Mouse (Mus musculus): Measurements from ENCODE around the gene Pip5k1a. TPM values are rescaled to one million over a fixed set of nuclear protein-coding genes. Genes with fewer than 3 reads are reported as not detected.
A peak's percentile ranks its signal among the peaks of the same experiment; 100 is the strongest.
"Not testable (repeated sequence)": the region's sequence is repeated elsewhere in the genome, so short reads cannot be mapped to it uniquely, and the experiment has no call there.

Pip5k1a gene
- polyA plus RNA-seq, 1 experiment from 2014 or later: 20.8 TPM

- not testable (repeated sequence) for H3K9ac ChIP-seq; H3K4me3 ChIP-seq (replicated peaks); H3K27me3 ChIP-seq; H3K9me3 ChIP-seq (replicated peaks); H3K27ac ChIP-seq; ATAC-seq (replicated peaks; ENCODE audit: low FRiP score); H3K4me2 ChIP-seq
- peaks cover 48% of the 10 kb centered on the region for H3K36me3 ChIP-seq
- WGBS: 78% methylated on average over 3 of the region's 3 CpGs
- peaks cover 15% of the 10 kb centered on the region; the same call in 1 of the 2 replicates for H3K4me1 ChIP-seq
Measured at GRCm38 (mm10) chr3:95029291-95029827, 77.4 kb downstream of the Pip5k1a start.

- ATAC-seq (replicated peaks; ENCODE audit: low FRiP score): no peak
- no peak overlapping the region for H3K27ac ChIP-seq
- WGBS: 76% methylated on average over 3 of the region's 3 CpGs
Measured at GRCm38 (mm10) chr3:95028603-95029002, 78.1 kb downstream of the Pip5k1a start.

GRCm38 (mm10) chr3:95027701-95028100 lies 79.0 kb downstream of the Pip5k1a start:
- Histone ChIP-seq H3K9ac (no peak overlapping the region), H3K36me3 (peaks cover 31% of the 10 kb centered on the region), H3K4me1 (peaks cover 15% of the 10 kb centered on the region; the same call in 1 of the 2 replicates), H3K9me3 (replicated peaks) (no peaks in the 10 kb centered on the region), H3K27me3 (no peaks in the 10 kb centered on the region), H3K4me2 (no peak overlapping the region), H3K27ac (no peak overlapping the region), H3K4me3 (replicated peaks) (no peak overlapping the region)
- 41% methylated on average over 5 of the region's 5 CpGs for WGBS
- peak; percentile 59; the same call in 1 of the 2 replicates for ATAC-seq (replicated peaks; ENCODE audit: low FRiP score)

More at GRCm38 (mm10) chr3:95028603-95029002, 78.1 kb downstream of the Pip5k1a start:
- Histone ChIP-seq H3K4me3 (replicated peaks) (no peak overlapping the region), H3K36me3 (peaks cover 40% of the 10 kb centered on the region), H3K4me2 (no peak overlapping the region), H3K27me3 (no peaks in the 10 kb centered on the region), H3K9ac (no peak overlapping the region), H3K9me3 (replicated peaks) (no peaks in the 10 kb centered on the region), H3K4me1 (peaks cover 15% of the 10 kb centered on the region; the same call in 1 of the 2 replicates)

- no peak overlapping the region for H3K4me2 ChIP-seq
- H3K27me3 ChIP-seq: no peaks in the 10 kb centered on the region
- H3K4me1 ChIP-seq: peaks cover 15% of the 10 kb centered on the region; the same call in 1 of the 2 replicates
- no peak overlapping the region for H3K27ac ChIP-seq
- H3K9me3 ChIP-seq (replicated peaks): no peaks in the 10 kb centered on the region
- 39% methylated on average over 5 of the region's 5 CpGs for WGBS
- H3K9ac ChIP-seq: no peak overlapping the region
- no peak overlapping the region for H3K4me3 ChIP-seq (replicated peaks)
- ATAC-seq (replicated peaks; ENCODE audit: low FRiP score): 0 out of 2 replicates have a peak, but pooled peaks have one; percentile 26
- H3K36me3 ChIP-seq: peaks cover 26% of the 10 kb centered on the region
Measured at GRCm38 (mm10) chr3:95027057-95027645, 79.6 kb downstream of the Pip5k1a start.

GRCm38 (mm10) chr3:95025202-95025601 lies 81.5 kb downstream of the Pip5k1a start:
- no peak for ATAC-seq (replicated peaks; ENCODE audit: low FRiP score)
- Histone ChIP-seq H3K4me1 (peaks cover 15% of the 10 kb centered on the region; the same call in 1 of the 2 replicates), H3K4me2 (no peak overlapping the region), H3K9me3 (replicated peaks) (no peaks in the 10 kb centered on the region), H3K27me3 (no peaks in the 10 kb centered on the region), H3K9ac (no peak overlapping the region), H3K36me3 (peaks cover 8% of the 10 kb centered on the region), H3K4me3 (replicated peaks) (no peak overlapping the region), H3K27ac (no peak overlapping the region)
- 52% methylated on average over 5 of the region's 5 CpGs for WGBS

GRCm38 (mm10) chr3:95024551-95024950 lies 82.2 kb downstream of the Pip5k1a start:
- Histone ChIP-seq H3K4me1 (peaks cover 15% of the 10 kb centered on the region; the same call in 1 of the 2 replicates), H3K27ac (no peak overlapping the region), H3K4me2 (0 out of 2 replicates have a peak overlapping the region, but pooled peaks have one; percentile 4), H3K4me3 (replicated peaks) (no peak overlapping the region), H3K36me3 (peaks cover 1% of the 10 kb centered on the region; the same call in 1 of the 2 replicates), H3K9me3 (replicated peaks) (no peaks in the 10 kb centered on the region), H3K9ac (no peak overlapping the region), H3K27me3 (no peaks in the 10 kb centered on the region)
- no peak for ATAC-seq (replicated peaks; ENCODE audit: low FRiP score)
- 32% methylated on average over 11 of the region's 11 CpGs for WGBS

GRCm38 (mm10) chr3:95020956-95021355 lies 85.8 kb downstream of the Pip5k1a start:
- H3K4me2 ChIP-seq; H3K9ac ChIP-seq; H3K36me3 ChIP-seq; ATAC-seq (replicated peaks; ENCODE audit: low FRiP score); H3K9me3 ChIP-seq (replicated peaks); H3K27ac ChIP-seq; H3K27me3 ChIP-seq; H3K4me3 ChIP-seq (replicated peaks): not testable (repeated sequence)
- 88% methylated on average over 5 of the region's 5 CpGs for WGBS
- peaks cover 14% of the 10 kb centered on the region for H3K4me1 ChIP-seq

- Histone ChIP-seq H3K4me2 (no peak overlapping the region), H3K9me3 (replicated peaks) (no peaks in the 10 kb centered on the region), H3K27me3 (no peaks in the 10 kb centered on the region), H3K4me3 (replicated peaks) (no peak overlapping the region), H3K27ac (no peak overlapping the region), H3K9ac (no peak overlapping the region), H3K4me1 (peaks cover 13% of the 10 kb centered on the region), H3K36me3 (no peaks in the 10 kb centered on the region)
- no peak for ATAC-seq (replicated peaks; ENCODE audit: low FRiP score)
- 86% methylated on average over 2 of the region's 2 CpGs for WGBS
Measured at GRCm38 (mm10) chr3:95018741-95019140, 88.0 kb downstream of the Pip5k1a start.

- H3K4me3 ChIP-seq (replicated peaks): peak overlapping the region; percentile 89
Measured at GRCm38 (mm10) chr3:95016532-95017056, 90.1 kb downstream of the Pip5k1a start.

GRCm38 (mm10) chr3:95015891-95016531 lies 90.7 kb downstream of the Pip5k1a start:
- H3K4me2 ChIP-seq: peak overlapping the region; percentile 79
- peak overlapping the region; percentile 99 for H3K27ac ChIP-seq
- peaks cover 25% of the 10 kb centered on the region for H3K4me1 ChIP-seq
- peak; percentile 79 for ATAC-seq (replicated peaks; ENCODE audit: low FRiP score)
- no peaks in the 10 kb centered on the region for H3K27me3 ChIP-seq
- H3K4me3 ChIP-seq (replicated peaks): peak overlapping the region; percentile 89
- under 1% methylated on average over 40 of the region's 40 CpGs for WGBS
- H3K9me3 ChIP-seq (replicated peaks): no peaks in the 10 kb centered on the region
- H3K36me3 ChIP-seq: peaks cover 21% of the 10 kb centered on the region
- peak overlapping the region; percentile 65 for H3K9ac ChIP-seq

More at GRCm38 (mm10) chr3:95016532-95017056, 90.1 kb downstream of the Pip5k1a start:
- H3K27ac ChIP-seq: peak overlapping the region; percentile 99
- H3K27me3 ChIP-seq: no peaks in the 10 kb centered on the region
- peak overlapping the region; percentile 65 for H3K9ac ChIP-seq
- 5% methylated on average over 21 of the region's 21 CpGs for WGBS
- peaks cover 15% of the 10 kb centered on the region for H3K36me3 ChIP-seq
- peak overlapping the region; percentile 79 for H3K4me2 ChIP-seq
- peaks cover 23% of the 10 kb centered on the region for H3K4me1 ChIP-seq
- H3K9me3 ChIP-seq (replicated peaks): no peaks in the 10 kb centered on the region
- no peak for ATAC-seq (replicated peaks; ENCODE audit: low FRiP score)

GRCm38 (mm10) chr3:95015337-95015872 lies 91.3 kb downstream of the Pip5k1a start, which contains the start of gene Zfp687:
TSS of gene Zfp687 (minus strand) at chr3:95015448.
- no peaks in the 10 kb centered on the region for H3K27me3 ChIP-seq
- H3K36me3 ChIP-seq: peaks cover 27% of the 10 kb centered on the region
- H3K9me3 ChIP-seq (replicated peaks): no peaks in the 10 kb centered on the region
- ATAC-seq (replicated peaks; ENCODE audit: low FRiP score): peak; percentile 99
- peaks cover 25% of the 10 kb centered on the region for H3K4me1 ChIP-seq
- H3K4me3 ChIP-seq (replicated peaks): peak within 1 kb of the TSS; percentile 89
- peak within 1 kb of the TSS; percentile 68 for H3K9ac ChIP-seq
- peak within 1 kb of the TSS; percentile 99 for H3K27ac ChIP-seq
- peak within 1 kb of the TSS; percentile 79 for H3K4me2 ChIP-seq
- under 1% methylated on average over 37 of the region's 37 CpGs for WGBS
